Mouse (Mus musculus) midbrain, embryonic 13.5 days (tissue): Measurements from ENCODE around the gene Fibin. TPM values are rescaled to one million over a fixed set of nuclear protein-coding genes. Genes with fewer than 3 reads are reported as not detected.

Experiments used
- polyA plus RNA-seq: library from polyadenylated mRNA; unstranded; fragments of >200 nt; fragmentation: Nextera tagmentation; extraction: Ambion mirVana; gene quantifications from 2 replicates; pipeline ENCODE4 v1.2.1, GENCODE M21; 2015

Fibin gene
- polyA plus RNA-seq, 1 experiment from 2014 or later = 1.1 TPM

Other genes with a start within 250 kb of the Fibin start
- 0.06 and 0.07 TPM in 2 replicates for gene Bbox1, start 48.6 kb downstream of the Fibin start, polyA plus RNA-seq
- not detected in 2 replicates for gene Slc5a12, start 234.1 kb upstream of the Fibin start, polyA plus RNA-seq